Mouse (Mus musculus): Measurements from ENCODE around the gene Ndufaf1.

GRCm38 (mm10) chr2:119607023-119607422, 55.6 kb downstream of the Ndufaf1 start:
- TF ChIP-seq POLR2A (IDR thresholded peaks at IDR 0.05; ENCODE audit: borderline replicate concordance, low read depth, low read length) (no peak), CTCF (IDR thresholded peaks at IDR 0.05; ENCODE audit: low read depth, low read length) (no peak)

Data from bone marrow macrophage, adult 2 months (primary cell).